Mouse (Mus musculus) thymus, postnatal 10 days (tissue): ENCODE results near the gene Rgma.

Experiments
- DNase-seq, 2 experiments: peaks; one replicate each; pipeline ENCODE4 v3.0.0; 2021; ENCODE audit warnings: low spot score in 2 of 2

The Rgma gene

GRCm38 (mm10) chr7:73375257-73376100 lies at the start of gene Rgma:
Gene Rgma (plus strand): TSS chr7:73375509.
- DNase-seq: no peak

- DNase-seq: no peak
These were observed 49.1 kb upstream of the Rgma start for GRCm38 (mm10) chr7:73326236-73326635.

GRCm38 (mm10) chr7:73326680-73327079 lies 48.6 kb upstream of the Rgma start:
- no peak for DNase-seq

GRCm38 (mm10) chr7:73327193-73327592 lies 48.1 kb upstream of the Rgma start:
- no peak for DNase-seq

GRCm38 (mm10) chr7:73327652-73328051 lies 47.7 kb upstream of the Rgma start:
- no peak for DNase-seq

- DNase-seq: no peak
These were observed 46.6 kb upstream of the Rgma start for GRCm38 (mm10) chr7:73328653-73329207.

GRCm38 (mm10) chr7:73330754-73331153 lies 44.6 kb upstream of the Rgma start:
- no peak for DNase-seq

GRCm38 (mm10) chr7:73331645-73332044 lies 43.7 kb upstream of the Rgma start:
- no peak for DNase-seq

- DNase-seq: no peak
These were observed 41.8 kb upstream of the Rgma start for GRCm38 (mm10) chr7:73333398-73333988.

GRCm38 (mm10) chr7:73334883-73335282 lies 40.4 kb upstream of the Rgma start:
- no peak for DNase-seq

- DNase-seq: no peak
These were observed 38.9 kb upstream of the Rgma start for GRCm38 (mm10) chr7:73336380-73336779.

- no peak for DNase-seq
These were observed 37.0 kb upstream of the Rgma start for GRCm38 (mm10) chr7:73338353-73338752.

- no peak for DNase-seq
These were observed 31.5 kb upstream of the Rgma start for GRCm38 (mm10) chr7:73343852-73344251.

- DNase-seq: no peak
These were observed 26.7 kb upstream of the Rgma start for GRCm38 (mm10) chr7:73348585-73349124.

- no peak for DNase-seq
These were observed 26.2 kb upstream of the Rgma start for GRCm38 (mm10) chr7:73349158-73349557.

- DNase-seq: no peak
These were observed 20.1 kb upstream of the Rgma start for GRCm38 (mm10) chr7:73355229-73355628.

GRCm38 (mm10) chr7:73356901-73357300 lies 18.4 kb upstream of the Rgma start:
- no peak for DNase-seq

- no peak for DNase-seq
These were observed 17.7 kb upstream of the Rgma start for GRCm38 (mm10) chr7:73357626-73358025.

GRCm38 (mm10) chr7:73365511-73365910 lies 9.8 kb upstream of the Rgma start:
- DNase-seq: no peak

- no peak for DNase-seq
These were observed 9.3 kb upstream of the Rgma start for GRCm38 (mm10) chr7:73365965-73366364.

- DNase-seq: no peak
These were observed 7.4 kb upstream of the Rgma start for GRCm38 (mm10) chr7:73367681-73368464.

- DNase-seq: no peak
These were observed 5.3 kb upstream of the Rgma start for GRCm38 (mm10) chr7:73369992-73370391.
